Mouse (Mus musculus): ENCODE measurements around the gene Negr1. TPM values are rescaled to one million over a fixed set of nuclear protein-coding genes. Genes with fewer than 3 reads are reported as not detected.

Gene Negr1
- 5.9 and 7.2 TPM in 2 replicates for polyA plus RNA-seq (2015; fragmentation: Nextera tagmentation; extraction: Ambion mirVana)

GRCm38 (mm10) chr3:156561524-156562423 is at the start of gene Negr1:
Gene Negr1 (plus strand): TSS chr3:156561794.
- peak; percentile 71 for ATAC-seq (ENCODE audit: low FRiP score, low read depth)
- peak within 1 kb of the TSS; percentile 67 for H3K4me3 ChIP-seq
- H3K27ac ChIP-seq = peak within 1 kb of the TSS; percentile 73
- peaks cover 42% of the 10 kb centered on the region for H3K27me3 ChIP-seq
- peak within 1 kb of the TSS; percentile 92 for H3K4me2 ChIP-seq (replicated peaks)
- peaks cover 16% of the 10 kb centered on the region for H3K4me1 ChIP-seq
- no peaks in the 10 kb centered on the region for H3K9me3 ChIP-seq
- under 1% methylated on average over 74 of the region's 79 CpGs for WGBS
- peak within 1 kb of the TSS; percentile 74 for H3K9ac ChIP-seq
- H3K36me3 ChIP-seq = no peaks in the 10 kb centered on the region

GRCm38 (mm10) chr3:156526461-156526933 is 35.1 kb upstream of the Negr1 start:
- Histone ChIP-seq H3K27ac (no peak overlapping the region), H3K27me3 (no peaks in the 10 kb centered on the region), H3K4me3 (no peak overlapping the region), H3K4me2 (replicated peaks) (no peak overlapping the region), H3K36me3 (no peaks in the 10 kb centered on the region), H3K9me3 (no peaks in the 10 kb centered on the region), H3K4me1 (no peaks in the 10 kb centered on the region), H3K9ac (no peak overlapping the region)
- no peak for ATAC-seq (ENCODE audit: low FRiP score, low read depth)
- 35% methylated on average over 8 of the region's 8 CpGs for WGBS

DNA sequence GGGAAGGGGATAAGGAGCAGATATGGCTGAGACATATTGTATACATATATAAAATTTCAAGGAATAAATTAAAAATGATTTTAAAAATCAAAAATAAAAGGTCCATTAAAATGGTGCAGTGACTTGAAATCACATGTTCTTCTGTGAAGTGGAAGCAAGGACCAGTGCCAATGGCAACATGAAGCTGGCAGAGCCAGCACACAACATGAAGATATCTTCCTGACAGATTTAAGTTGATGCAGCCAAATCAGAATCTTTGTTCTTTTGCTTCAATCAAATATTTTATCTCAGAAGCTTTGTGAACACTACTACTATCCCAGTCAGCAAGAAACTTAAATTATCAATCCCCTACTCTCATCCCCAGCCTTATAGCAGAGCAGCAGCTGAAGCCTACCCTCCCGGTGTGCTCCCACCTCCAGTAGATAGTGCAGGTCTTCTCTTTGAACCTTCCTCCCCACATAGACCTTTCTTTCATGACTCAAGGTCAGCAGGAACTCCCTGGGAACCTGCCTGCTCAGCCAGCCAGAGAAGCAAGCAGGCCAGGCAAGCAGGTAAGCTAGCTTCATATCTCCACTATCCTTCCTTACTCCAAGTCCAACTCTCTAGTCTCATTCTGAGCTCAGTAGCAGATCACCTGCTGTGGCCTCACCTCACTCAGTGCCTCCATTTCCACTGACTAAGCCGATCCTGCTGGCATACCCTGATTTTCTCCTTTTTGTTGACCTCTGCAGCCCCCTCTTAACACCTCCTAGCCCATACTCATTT is 34.2 kb upstream of the Negr1 start:
- Histone ChIP-seq H3K4me3 (no peak overlapping the region), H3K9me3 (no peaks in the 10 kb centered on the region), H3K9ac (no peak overlapping the region), H3K27me3 (no peaks in the 10 kb centered on the region), H3K4me2 (replicated peaks) (no peak overlapping the region), H3K27ac (no peak overlapping the region), H3K4me1 (no peaks in the 10 kb centered on the region), H3K36me3 (no peaks in the 10 kb centered on the region)
- 81% methylated on average over 2 of the region's 2 CpGs for whole genome bisulfite sequencing
- ATAC-seq (ENCODE audit: low FRiP score, low read depth) = no peak

DNA sequence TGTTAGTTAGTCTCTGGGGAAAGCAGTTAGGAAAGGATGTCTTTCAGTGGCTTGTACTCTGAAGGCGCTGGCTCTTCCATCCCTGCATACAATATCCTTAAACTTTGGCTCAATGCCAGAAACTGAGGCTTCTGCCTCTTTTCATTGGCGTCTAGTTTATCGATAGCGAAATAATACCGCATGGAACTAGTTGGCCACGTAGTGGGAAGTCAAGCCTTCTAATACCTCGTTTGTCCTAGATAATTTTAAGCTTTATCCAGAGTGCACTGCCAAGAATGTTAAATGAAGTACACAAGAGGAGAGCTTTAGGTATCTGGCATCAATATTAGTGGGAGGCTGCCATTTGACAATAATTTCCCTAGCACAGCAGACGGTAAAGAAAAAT is 2.2 kb upstream of the Negr1 start:
- Histone ChIP-seq H3K27ac (no peak overlapping the region), H3K27me3 (peaks cover 36% of the 10 kb centered on the region), H3K4me1 (peaks cover 16% of the 10 kb centered on the region), H3K4me3 (peak overlapping the region; percentile 67), H3K4me2 (replicated peaks) (peak overlapping the region; percentile 92), H3K9me3 (no peaks in the 10 kb centered on the region), H3K36me3 (no peaks in the 10 kb centered on the region), H3K9ac (no peak overlapping the region)
- ATAC-seq (ENCODE audit: low FRiP score, low read depth) = no peak
- 27% methylated on average over 8 of the region's 8 CpGs for WGBS

GRCm38 (mm10) chr3:156559826-156560471 is 1.6 kb upstream of the Negr1 start:
- Histone ChIP-seq H3K4me2 (replicated peaks) (peak overlapping the region; percentile 92), H3K27ac (no peak overlapping the region), H3K36me3 (no peaks in the 10 kb centered on the region), H3K27me3 (peaks cover 41% of the 10 kb centered on the region), H3K4me3 (peak overlapping the region; percentile 67), H3K9ac (no peak overlapping the region), H3K4me1 (peaks cover 16% of the 10 kb centered on the region), H3K9me3 (no peaks in the 10 kb centered on the region)
- WGBS = 3% methylated on average over 19 of the region's 19 CpGs
- 0 out of 2 replicates have a peak, but pooled peaks have one; percentile 8 for ATAC-seq (ENCODE audit: low FRiP score, low read depth)

- Histone ChIP-seq H3K36me3 (no peaks in the 10 kb centered on the region), H3K4me3 (peak overlapping the region; percentile 67), H3K4me1 (peaks cover 16% of the 10 kb centered on the region), H3K9ac (peak overlapping the region; percentile 63), H3K9me3 (no peaks in the 10 kb centered on the region), H3K27ac (peak overlapping the region; percentile 65; the same call in 1 of the 2 replicates), H3K27me3 (peaks cover 42% of the 10 kb centered on the region), H3K4me2 (replicated peaks) (peak overlapping the region; percentile 92)
- ATAC-seq (ENCODE audit: low FRiP score, low read depth) = peak; percentile 84
- under 1% methylated on average over 27 of the region's 27 CpGs for WGBS
Observed at GRCm38 (mm10) chr3:156560766-156561165, 828 bp upstream of the Negr1 start.

- peak overlapping the region; percentile 74 for H3K9ac ChIP-seq
- under 1% methylated on average over 10 of the region's 10 CpGs for WGBS
- H3K27me3 ChIP-seq = peaks cover 42% of the 10 kb centered on the region
Observed at GRCm38 (mm10) chr3:156562424-156562785, 811 bp downstream of the Negr1 start.

DNA sequence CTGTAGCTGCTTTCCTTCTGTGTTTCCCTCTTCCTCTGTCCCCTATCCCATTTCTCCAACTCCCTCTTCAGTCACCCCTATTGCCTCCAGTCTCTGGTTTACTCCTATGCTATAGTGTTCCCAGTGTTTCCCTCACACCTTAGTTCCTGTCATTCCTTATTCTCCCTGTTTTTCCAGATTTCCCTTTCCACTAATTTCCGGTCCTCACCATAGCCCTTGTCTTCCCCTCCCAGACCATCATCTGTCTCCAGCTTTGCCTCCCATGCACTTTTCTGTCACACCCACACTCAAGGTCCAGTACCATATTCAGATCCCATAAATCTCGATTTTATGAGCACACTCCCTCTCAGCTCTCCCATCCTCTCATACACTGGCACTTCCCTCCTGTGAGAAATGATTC is 1.2 kb downstream of the Negr1 start:
- Histone ChIP-seq H3K4me2 (replicated peaks) (peak overlapping the region; percentile 92), H3K27ac (no peak overlapping the region), H3K4me3 (peak overlapping the region; percentile 67), H3K36me3 (no peaks in the 10 kb centered on the region), H3K4me1 (peaks cover 16% of the 10 kb centered on the region), H3K27me3 (peaks cover 42% of the 10 kb centered on the region), H3K9ac (peak overlapping the region; percentile 74; the same call in 1 of the 2 replicates), H3K9me3 (no peaks in the 10 kb centered on the region)
- ATAC-seq (ENCODE audit: low FRiP score, low read depth) = no peak
- WGBS = 12% methylated on average over 2 of the region's 2 CpGs

More at GRCm38 (mm10) chr3:156562424-156562785, 811 bp downstream of the Negr1 start:
- H3K27ac ChIP-seq = no peak overlapping the region
- peak overlapping the region; percentile 67 for H3K4me3 ChIP-seq
- H3K36me3 ChIP-seq = no peaks in the 10 kb centered on the region
- H3K9me3 ChIP-seq = no peaks in the 10 kb centered on the region
- no peak for ATAC-seq (ENCODE audit: low FRiP score, low read depth)
- H3K4me1 ChIP-seq = peaks cover 16% of the 10 kb centered on the region
- H3K4me2 ChIP-seq (replicated peaks) = peak overlapping the region; percentile 92

DNA sequence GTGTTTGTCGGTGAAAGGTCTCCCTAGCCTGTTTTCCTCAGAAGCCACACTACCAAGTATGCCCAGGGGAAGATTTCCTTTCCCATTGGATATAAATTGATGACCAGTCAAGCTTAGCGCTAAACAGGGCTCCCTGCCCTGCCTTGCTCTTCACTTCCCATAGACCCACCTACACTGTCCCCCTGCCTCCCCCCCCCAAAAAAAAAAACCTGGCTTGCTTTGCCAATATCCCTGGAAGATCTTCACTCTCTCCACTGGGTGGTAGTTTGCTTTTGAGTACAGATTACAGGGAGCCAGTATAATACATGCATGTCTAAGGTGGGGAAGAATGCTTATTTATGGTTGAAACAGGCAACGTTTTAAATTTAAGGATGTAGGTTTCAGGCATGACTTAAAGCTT is 1.8 kb downstream of the Negr1 start:
- no peaks in the 10 kb centered on the region for H3K36me3 ChIP-seq
- H3K4me1 ChIP-seq = peaks cover 16% of the 10 kb centered on the region
- 13% methylated on average over 3 of the region's 3 CpGs for WGBS
- H3K4me2 ChIP-seq (replicated peaks) = peak overlapping the region; percentile 92
- H3K9me3 ChIP-seq = no peaks in the 10 kb centered on the region
- peak overlapping the region; percentile 67 for H3K4me3 ChIP-seq
- peaks cover 42% of the 10 kb centered on the region for H3K27me3 ChIP-seq
- no peak for ATAC-seq (ENCODE audit: low FRiP score, low read depth)
- H3K9ac ChIP-seq = no peak overlapping the region
- no peak overlapping the region for H3K27ac ChIP-seq

DNA sequence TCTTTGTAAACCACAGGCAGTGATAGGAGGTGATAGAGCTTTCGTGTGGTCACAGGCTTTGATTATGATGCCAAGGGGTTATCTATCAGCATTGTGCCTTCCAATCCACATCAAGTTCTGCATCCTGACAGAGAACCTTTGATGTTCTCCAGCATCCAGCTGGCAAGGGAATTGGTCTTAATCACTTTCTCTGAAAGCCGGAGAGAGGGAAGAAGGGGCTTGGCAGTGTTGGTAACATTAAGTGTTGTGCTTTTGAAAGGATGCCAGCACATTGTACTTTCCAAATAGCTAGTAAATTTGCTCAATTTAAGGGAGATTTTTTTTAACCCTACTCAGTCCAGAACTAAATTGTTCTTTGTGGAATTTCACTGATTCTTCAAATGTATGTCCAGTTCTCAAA is 11.9 kb downstream of the Negr1 start:
- Histone ChIP-seq H3K4me1 (no peaks in the 10 kb centered on the region), H3K27me3 (no peaks in the 10 kb centered on the region), H3K4me3 (no peak overlapping the region), H3K4me2 (replicated peaks) (no peak overlapping the region), H3K9me3 (no peaks in the 10 kb centered on the region), H3K27ac (no peak overlapping the region), H3K9ac (no peak overlapping the region), H3K36me3 (no peaks in the 10 kb centered on the region)
- WGBS = 28% methylated on average over 2 of the region's 2 CpGs
- ATAC-seq (ENCODE audit: low FRiP score, low read depth) = no peak

DNA sequence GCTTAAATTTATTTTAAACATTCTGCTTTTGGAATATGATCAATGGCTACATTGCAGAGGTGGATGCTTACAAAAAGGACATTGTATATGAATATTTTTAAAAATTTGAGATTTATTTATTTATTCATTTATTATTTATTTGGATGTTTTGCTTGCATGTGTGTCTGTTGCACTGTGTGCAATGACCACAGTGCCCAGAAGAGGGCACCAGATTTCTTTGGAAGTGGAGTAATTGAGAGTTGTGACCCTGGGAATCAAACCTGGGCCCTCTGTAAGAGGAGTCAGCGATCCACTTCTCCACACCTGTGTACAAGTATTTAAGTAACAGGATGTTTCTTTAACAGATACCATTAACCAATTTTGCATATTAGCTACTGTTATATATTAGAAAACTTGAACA is 14.7 kb downstream of the Negr1 start:
- Histone ChIP-seq H3K36me3 (no peaks in the 10 kb centered on the region), H3K9me3 (no peaks in the 10 kb centered on the region), H3K4me1 (no peaks in the 10 kb centered on the region), H3K27ac (no peak overlapping the region), H3K4me2 (replicated peaks) (no peak overlapping the region), H3K9ac (no peak overlapping the region), H3K4me3 (no peak overlapping the region), H3K27me3 (no peaks in the 10 kb centered on the region)
- 82% methylated on average over 1 of the region's 1 CpGs for WGBS
- ATAC-seq (ENCODE audit: low FRiP score, low read depth) = no peak

DNA sequence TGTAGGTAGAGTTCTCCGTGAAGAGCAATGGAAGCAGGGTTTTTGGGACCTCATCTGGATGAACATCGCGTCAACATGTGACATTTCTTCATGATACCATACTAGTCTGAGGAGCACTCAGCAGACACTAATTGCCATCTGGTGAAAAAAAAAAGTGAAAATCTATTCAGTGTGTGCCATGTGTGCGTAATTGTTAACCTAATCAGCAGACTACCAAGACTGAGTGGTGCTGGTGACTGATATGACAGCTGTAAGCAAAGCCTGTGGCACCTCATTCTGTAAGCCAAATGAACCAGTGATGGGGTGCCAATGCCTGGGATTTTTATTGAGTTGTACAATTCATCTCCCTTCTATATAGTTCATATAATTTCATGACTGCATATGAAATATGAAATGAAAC is 29.0 kb downstream of the Negr1 start:
- no peak for ATAC-seq (ENCODE audit: low FRiP score, low read depth)
- no peak overlapping the region for H3K27ac ChIP-seq
- no peaks in the 10 kb centered on the region for H3K27me3 ChIP-seq
- H3K4me2 ChIP-seq (replicated peaks) = no peak overlapping the region
- WGBS = 88% methylated on average over 4 of the region's 4 CpGs
- no peak overlapping the region for H3K9ac ChIP-seq
- H3K4me3 ChIP-seq = no peak overlapping the region
- no peaks in the 10 kb centered on the region for H3K9me3 ChIP-seq
- no peaks in the 10 kb centered on the region for H3K4me1 ChIP-seq
- no peaks in the 10 kb centered on the region for H3K36me3 ChIP-seq
